Mouse (Mus musculus) E14TG2a.4 (cell line): ENCODE measurements at regions not wholly inside any gene's neighbourhood (a gene's known extent, or its start where the extent isn't known, plus 50 kb on each side); places are given as distances from the start of the nearest gene placed in this dataset.

Experiments
- CTCF ChIP-seq: conservative IDR thresholded peaks from 2 replicates; pipeline ENCODE4 v1.5.1; 2014; ENCODE audit warnings: low read length
- NANOG ChIP-seq: IDR thresholded peaks from 2 replicates; pipeline ENCODE4 v1.6.1; 2014; ENCODE audit warnings: borderline replicate concordance, low read length, mixed read lengths

DNA sequence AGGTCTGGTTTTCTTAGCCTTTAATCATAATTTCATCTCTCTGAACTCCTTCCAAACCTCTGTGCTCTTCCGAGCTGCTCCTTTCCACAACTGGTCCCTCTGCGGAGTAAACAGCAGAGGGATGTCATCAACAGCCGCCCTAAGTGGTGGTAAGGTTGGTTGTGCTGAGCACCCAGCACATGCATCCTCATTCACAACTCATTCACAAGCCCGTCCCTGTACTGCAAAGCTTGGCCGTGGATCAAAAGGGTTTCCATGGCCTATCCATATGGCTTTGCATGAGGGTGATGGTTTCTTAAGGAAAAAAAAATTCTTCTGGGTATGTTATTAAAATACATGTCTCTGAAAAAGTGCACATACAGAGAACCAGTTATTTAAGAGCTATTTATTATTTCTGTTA, 828.6 kb upstream of the Sox9 start:
- TF ChIP-seq CTCF = no peak
- no peak for TF ChIP-seq NANOG
